Mouse (Mus musculus): ENCODE results near the gene Serpinb9d. TPM values are rescaled to one million over a fixed set of nuclear protein-coding genes. Genes with fewer than 3 reads are reported as not detected.
"Not testable (repeated sequence)": the region's sequence is repeated elsewhere in the genome, so short reads cannot be mapped to it uniquely, and the experiment has no call there.

Gene Serpinb9d
- total RNA-seq (2017): not detected in 2 replicates

DNA sequence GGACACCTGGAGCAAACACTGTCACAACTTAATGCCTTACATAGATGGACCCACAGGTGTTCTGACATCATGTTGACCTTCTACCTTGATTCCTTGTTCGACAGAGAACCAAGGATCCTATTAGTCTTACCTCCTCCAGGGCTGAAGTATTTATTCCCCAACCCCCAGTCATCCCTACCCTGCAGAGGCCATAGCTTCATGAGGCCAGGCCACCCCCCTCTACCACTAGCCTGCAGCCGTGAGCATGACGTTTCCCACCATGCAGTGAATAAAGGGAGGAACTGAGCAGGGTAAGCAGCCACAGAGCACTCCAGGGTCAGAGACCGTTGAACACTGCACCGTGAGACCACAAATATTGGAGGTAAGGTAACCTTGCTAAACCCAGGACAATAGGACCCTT is at the start of gene Serpinb9d:
Gene Serpinb9d (plus strand): TSS at position 301 of the 400 bp plus-strand sequence.
- ATAC-seq (ENCODE audit: extremely low read depth, insufficient number of reproducible peaks, low FRiP score, poor library complexity, severe bottlenecking): no peak

DNA sequence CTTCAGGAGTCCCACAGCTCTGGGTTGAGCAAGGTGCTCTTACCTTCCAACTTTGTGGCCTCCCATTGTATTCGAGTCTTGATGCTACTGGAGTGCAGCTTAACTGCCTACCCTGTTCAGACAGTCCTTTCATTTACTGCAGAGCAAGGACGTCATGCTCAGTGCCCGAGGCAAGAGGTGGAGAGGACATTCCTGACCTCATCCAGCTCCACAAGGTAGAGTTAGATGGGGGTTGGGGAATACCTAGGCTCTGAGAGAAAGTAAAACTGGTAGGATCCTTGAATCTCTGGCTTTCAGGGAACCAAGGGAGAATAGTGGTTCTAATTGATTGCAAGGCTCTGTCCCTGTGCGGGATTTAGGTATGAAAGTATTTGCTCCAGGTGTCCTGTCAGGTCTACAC is 33.1 kb upstream of the Serpinb9d start, which contains the start of gene Serpinb9c:
Gene Serpinb9c (minus strand): TSS at position 101 of the 400 bp plus-strand sequence.
- no peak for ATAC-seq (ENCODE audit: extremely low read depth, insufficient number of reproducible peaks, low FRiP score, poor library complexity, severe bottlenecking)

DNA sequence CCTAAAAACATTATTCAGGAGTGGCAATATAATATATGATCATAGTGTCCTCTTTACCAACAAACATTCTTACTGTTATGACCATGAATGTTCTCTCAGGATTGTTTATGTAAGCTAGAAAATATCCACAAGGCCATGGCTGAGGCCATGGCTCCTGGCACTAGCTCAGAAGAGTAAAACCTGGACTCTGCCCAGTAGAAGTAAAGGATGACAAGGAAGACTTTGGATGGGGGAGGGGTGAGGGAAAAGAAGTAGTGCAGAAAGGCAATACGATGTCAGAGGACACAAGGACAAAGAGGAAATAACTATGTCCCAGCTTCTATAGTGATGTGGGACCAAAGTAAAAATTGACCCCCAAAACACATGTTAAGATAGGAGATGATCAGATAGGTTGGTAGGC is 2.3 kb upstream of the Serpinb9d start:
- ATAC-seq (ENCODE audit: extremely low read depth, insufficient number of reproducible peaks, low FRiP score, poor library complexity, severe bottlenecking): not testable (repeated sequence)

DNA sequence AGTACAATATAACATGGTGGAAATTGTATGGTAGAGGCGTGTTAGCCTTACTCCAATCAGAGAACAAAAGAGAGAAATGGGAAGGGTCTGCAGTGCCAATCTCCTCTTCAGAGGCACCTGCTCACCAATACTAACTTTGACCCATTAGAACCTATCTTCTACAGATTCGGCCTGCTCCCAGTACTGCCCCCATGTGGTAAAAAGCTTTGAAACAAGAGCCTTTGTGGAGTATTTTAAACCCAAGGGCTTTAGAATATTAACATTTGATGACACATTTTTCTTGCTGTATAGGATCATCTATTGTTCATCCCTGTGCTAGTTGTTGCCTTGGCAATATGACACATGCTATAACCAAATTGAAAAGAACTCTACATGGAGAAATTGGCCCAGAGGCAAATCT is 7.0 kb downstream of the Serpinb9d start:
- ATAC-seq (ENCODE audit: extremely low read depth, insufficient number of reproducible peaks, low FRiP score, poor library complexity, severe bottlenecking): no peak

DNA sequence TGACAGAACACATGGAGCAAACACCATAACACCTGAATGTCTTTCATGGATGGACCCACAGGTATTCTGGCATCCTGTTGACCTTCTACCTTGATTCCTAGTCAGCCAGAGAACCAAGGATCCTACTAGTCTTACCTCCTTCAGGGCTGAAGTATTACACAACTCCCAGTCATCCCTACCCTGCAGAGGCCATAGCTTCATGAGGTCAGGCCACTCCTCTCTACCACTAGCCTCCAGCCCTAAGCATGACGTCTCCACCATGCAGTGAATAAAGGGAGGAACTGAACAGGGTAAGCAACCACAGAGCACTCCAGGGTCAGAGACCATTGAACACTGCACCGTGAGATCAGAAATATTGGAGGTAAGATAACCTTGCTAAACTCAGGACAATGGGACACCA is 56.6 kb downstream of the Serpinb9d start, which contains the start of gene Serpinb9e:
Gene Serpinb9e (plus strand): TSS at position 301 of the 400 bp plus-strand sequence.
- not testable (repeated sequence) for ATAC-seq (ENCODE audit: extremely low read depth, insufficient number of reproducible peaks, low FRiP score, poor library complexity, severe bottlenecking)

Other genes with a start within 250 kb of the Serpinb9d start
- 2.8 and 3.5 TPM in 2 replicates for gene Serpinb6b, start 227.8 kb upstream of the Serpinb9d start, total RNA-seq (2017)
- gene Serpinb9, start 189.7 kb upstream of the Serpinb9d start, total RNA-seq (2017): 2.8 and 4.1 TPM in 2 replicates
- gene Serpinb9b, start 165.5 kb upstream of the Serpinb9d start, total RNA-seq (2017): 0.23 and 0.25 TPM in 2 replicates
- not detected in 2 replicates for gene Serpinb1b, start 114.4 kb upstream of the Serpinb9d start, total RNA-seq (2017)
- not detected in 2 replicates for gene Serpinb9c, start 33.2 kb upstream of the Serpinb9d start, total RNA-seq (2017)
- gene Serpinb9e, start 56.7 kb downstream of the Serpinb9d start, total RNA-seq (2017): not detected in 2 replicates
- gene Serpinb9f, start 131.1 kb downstream of the Serpinb9d start, total RNA-seq (2017): not detected in 2 replicates
- gene Gm11397, start 202.8 kb downstream of the Serpinb9d start, total RNA-seq (2017): not detected in 2 replicates

Data from neutrophil, adult 5-6 weeks (primary cell).